ENCODE assay signal across 8 mouse cellular contexts in the genomic region with DNA sequence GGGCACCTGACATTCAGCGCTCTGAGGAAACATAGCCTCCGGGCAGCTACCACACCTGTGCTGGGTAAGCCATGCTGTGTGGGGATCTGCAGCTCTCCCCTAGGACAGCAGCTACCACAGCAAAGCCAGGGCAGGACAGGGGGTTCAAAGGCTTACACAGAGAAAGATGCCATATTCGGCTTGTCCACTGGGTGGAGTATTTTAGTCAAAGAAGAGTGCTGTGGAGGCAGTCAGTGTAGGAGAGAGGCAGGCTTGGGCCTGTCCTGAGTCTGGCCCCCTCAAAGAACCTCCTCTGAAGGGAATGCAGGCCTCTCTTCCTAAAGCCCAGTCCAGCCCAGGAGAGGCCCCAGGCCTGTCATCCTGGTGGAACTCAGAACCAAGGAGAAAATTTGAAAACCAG. TPM values are rescaled to one million over a fixed set of nuclear protein-coding genes. Genes with fewer than 3 reads are reported as not detected.
DNase-seq lines count a peak whose midpoint lies in the region; ATAC-seq and TF ChIP-seq lines count a peak whose summit lies in the region.

No protein-coding gene starts in this region.

- H3K4me2 ChIP-seq in CH12.LX (ENCODE audit: insufficient read depth, low read depth, poor library complexity, severe bottlenecking): no peak overlapping the region
- no peak overlapping the region for H3K4me2 ChIP-seq in forebrain, embryonic 11.5 days (ENCODE audit: low read depth, low read length, severe bottlenecking)
- H3K4me2 ChIP-seq in heart, embryonic 15.5 days: no peak overlapping the region
- H3K4me2 ChIP-seq in liver, embryonic 13.5 days: no peak overlapping the region
- no peak overlapping the region for H3K4me2 ChIP-seq in neural tube, embryonic 14.5 days (ENCODE audit: low read depth, low read length)

- H3K27ac ChIP-seq in CH12.LX (ENCODE audit: insufficient read depth, low read depth): no peak overlapping the region
- no peak overlapping the region for H3K27ac ChIP-seq in forebrain, embryonic 11.5 days (ENCODE audit: low read depth, low read length)
- no peak overlapping the region for H3K27ac ChIP-seq in heart, embryonic 15.5 days
- H3K27ac ChIP-seq in liver, embryonic 13.5 days: no peak overlapping the region
- no peak overlapping the region for H3K27ac ChIP-seq in neural tube, embryonic 14.5 days (ENCODE audit: low read depth, low read length)

- whole genome bisulfite sequencing in forebrain, embryonic 11.5 days: 20% methylated on average over 3 of the region's 3 CpGs
- WGBS in heart, embryonic 15.5 days: 14% methylated on average over 3 of the region's 3 CpGs
- WGBS in liver, embryonic 13.5 days (ENCODE audit: insufficient replicate concordance): 12% methylated on average over 3 of the region's 3 CpGs
- 17% methylated on average over 3 of the region's 3 CpGs for WGBS in neural tube, embryonic 14.5 days

- peak; percentile 80 for ATAC-seq in forebrain, embryonic 11.5 days (replicated peaks; ENCODE audit: low FRiP score)
- peak; percentile 43 for ATAC-seq in heart, embryonic 15.5 days (replicated peaks; ENCODE audit: insufficient number of reproducible peaks, insufficient read depth, low FRiP score, low read depth)
- peak; percentile 45 for ATAC-seq in liver, embryonic 13.5 days (ENCODE audit: low read depth)
- ATAC-seq in neural tube, embryonic 14.5 days (ENCODE audit: low read depth): peak; percentile 92

- H3K9ac ChIP-seq in CH12.LX (ENCODE audit: insufficient read depth, low read depth): no peak overlapping the region
- H3K9ac ChIP-seq in forebrain, embryonic 11.5 days (ENCODE audit: low read length): no peak overlapping the region
- H3K9ac ChIP-seq in heart, embryonic 15.5 days: no peak overlapping the region
- H3K9ac ChIP-seq in liver, embryonic 13.5 days: no peak overlapping the region
- no peak overlapping the region for H3K9ac ChIP-seq in neural tube, embryonic 14.5 days (replicated peaks; ENCODE audit: low read depth, low read length)

- no peaks in the 10 kb centered on the region for H3K79me2 ChIP-seq in CH12.LX (replicated peaks; ENCODE audit: control insufficient read depth, extremely low read depth, insufficient read depth, poor library complexity, severe bottlenecking)

- no peaks in the 10 kb centered on the region for H3K36me3 ChIP-seq in CH12.LX (replicated peaks in 1 of 2; ENCODE audit: control insufficient read depth in 1 of 2, insufficient read depth in 1 of 2, low read length in 1 of 2)
- H3K36me3 ChIP-seq in forebrain, embryonic 11.5 days (ENCODE audit: control insufficient read depth, insufficient read depth, low read length): no peaks in the 10 kb centered on the region
- no peaks in the 10 kb centered on the region for H3K36me3 ChIP-seq in heart, embryonic 15.5 days
- no peaks in the 10 kb centered on the region for H3K36me3 ChIP-seq in liver, embryonic 13.5 days
- H3K36me3 ChIP-seq in neural tube, embryonic 14.5 days (ENCODE audit: control insufficient read depth, insufficient read depth, low read length): no peaks in the 10 kb centered on the region

- TF ChIP-seq CTCF in CH12.LX (conservative IDR thresholded peaks at IDR 0.05 in 1 of 2, IDR thresholded peaks at IDR 0.05 in 1 of 2; ENCODE audit: low read depth in 2 of 2, low read length in 2 of 2): peak; percentile 45 to 74

- H3K27me3 ChIP-seq in CH12.LX (replicated peaks): no peaks in the 10 kb centered on the region
- peaks cover 2% of the 10 kb centered on the region; the same call in 1 of the 2 replicates for H3K27me3 ChIP-seq in forebrain, embryonic 11.5 days (ENCODE audit: control insufficient read depth, insufficient read depth, low read length)
- H3K27me3 ChIP-seq in heart, embryonic 15.5 days: no peaks in the 10 kb centered on the region
- peaks cover 11% of the 10 kb centered on the region for H3K27me3 ChIP-seq in liver, embryonic 13.5 days
- H3K27me3 ChIP-seq in neural tube, embryonic 14.5 days (ENCODE audit: control insufficient read depth, insufficient read depth, low read length): no peaks in the 10 kb centered on the region; the same call in 1 of the 2 replicates

- no peak for TF ChIP-seq EP300 in CH12.LX (IDR thresholded peaks at IDR 0.05; ENCODE audit: low read length)

- peaks cover 3% of the 10 kb centered on the region for H3K9me3 ChIP-seq in CH12.LX (replicated peaks; ENCODE audit: low read length)
- H3K9me3 ChIP-seq in forebrain, embryonic 11.5 days (ENCODE audit: control insufficient read depth, low read length): no peaks in the 10 kb centered on the region
- no peaks in the 10 kb centered on the region for H3K9me3 ChIP-seq in heart, embryonic 15.5 days (replicated peaks)
- H3K9me3 ChIP-seq in liver, embryonic 13.5 days (replicated peaks): no peaks in the 10 kb centered on the region; the same call in 1 of the 2 replicates
- H3K9me3 ChIP-seq in neural tube, embryonic 14.5 days (ENCODE audit: control insufficient read depth, low read length): no peaks in the 10 kb centered on the region

- peak; percentile 77 for TF ChIP-seq RAD21 in CH12.LX (IDR thresholded peaks at IDR 0.05; ENCODE audit: low read depth, low read length)

- TF ChIP-seq POLR2A in CH12.LX (IDR thresholded peaks at IDR 0.05; ENCODE audit: low read depth, low read length): no peak

- dilution Hi-C loops in CH12.LX (cut with MboI; ENCODE audit: extremely low pct_ligation_motif_present, extremely low pct_unique_long_range_greater_than_20kb, low sequenced_read_pairs): no loop called here

- DNase-seq in CH12.LX (ENCODE audit: extremely low read depth): peak; percentile 65
- DNase-seq in c-Kit-positive CD71-positive TER-119-negative erythroid progenitor cells, embryonic 14.5 days (ENCODE audit: low read depth): peak; percentile 46
- peak; percentile 72 for DNase-seq in forebrain, embryonic 11.5 days (ENCODE audit: low spot score)
- peak; percentile 90 for DNase-seq in kidney, postnatal 10 days
- DNase-seq in liver, embryonic 13.5 days: peak; percentile 30
- peak; percentile 24 for DNase-seq in thymus, postnatal 14 days

- in situ Hi-C loops in CH12.LX (cut with MboI; ENCODE audit: low pct_ligation_motif_present, low pct_unique_long_range_greater_than_20kb, low sequenced_read_pairs): no loop called here

- H3K4me3 ChIP-seq in CH12.LX (replicated peaks in 1 of 3; ENCODE audit: low read depth in 2 of 3, low read length in 2 of 3, poor library complexity in 1 of 3): no peak overlapping the region
- H3K4me3 ChIP-seq in forebrain, embryonic 11.5 days (ENCODE audit: low read depth, low read length): no peak overlapping the region
- no peak overlapping the region for H3K4me3 ChIP-seq in heart, embryonic 15.5 days
- no peak overlapping the region for H3K4me3 ChIP-seq in liver, embryonic 13.5 days (replicated peaks)
- no peak overlapping the region for H3K4me3 ChIP-seq in neural tube, embryonic 14.5 days (ENCODE audit: low read depth, low read length)

- peaks cover 0 to 6% of the 10 kb centered on the region in 2 experiments; a peak in 1 of 4 replicates for H3K4me1 ChIP-seq in CH12.LX (ENCODE audit: control insufficient read depth in 1 of 2, insufficient read depth in 2 of 2)
- no peaks in the 10 kb centered on the region for H3K4me1 ChIP-seq in forebrain, embryonic 11.5 days (replicated peaks; ENCODE audit: control insufficient read depth, insufficient read depth, low read length)
- peaks cover 25% of the 10 kb centered on the region for H3K4me1 ChIP-seq in heart, embryonic 15.5 days (replicated peaks)
- H3K4me1 ChIP-seq in liver, embryonic 13.5 days (replicated peaks): 0 out of 2 replicates have a peak, but pooled peaks cover 6% of the 10 kb centered on the region
- H3K4me1 ChIP-seq in neural tube, embryonic 14.5 days (ENCODE audit: control insufficient read depth, insufficient read depth, low read length): no peaks in the 10 kb centered on the region

TF ChIP-seq in CH12.LX, 34 proteins besides CTCF, POLR2A, EP300 and RAD21:
- TF ChIP-seq MEF2A (IDR thresholded peaks at IDR 0.05; ENCODE audit: borderline replicate concordance, low read depth, low read length) (no peak), IRF4 (IDR thresholded peaks at IDR 0.05; ENCODE audit: low read depth, low read length) (no peak), CHD1 (IDR thresholded peaks at IDR 0.05; ENCODE audit: low read depth, low read length) (no peak), UBTF (IDR thresholded peaks at IDR 0.05; ENCODE audit: low read depth, low read length) (no peak), CHD2 (IDR thresholded peaks at IDR 0.05; ENCODE audit: low read length) (no peak), USF2 (conservative IDR thresholded peaks at IDR 0.05; ENCODE audit: low read depth, low read length) (no peak), TCF12 (IDR thresholded peaks at IDR 0.05; ENCODE audit: low read depth, low read length) (peak; percentile 24; the same call in 1 of the 2 replicates), NELFE (IDR thresholded peaks at IDR 0.05; ENCODE audit: low read depth, low read length) (no peak), ZKSCAN1 (IDR thresholded peaks at IDR 0.05; ENCODE audit: borderline replicate concordance, low read depth, low read length) (no peak), POLR2AphosphoS2 (IDR thresholded peaks at IDR 0.05; ENCODE audit: low read depth, low read length) (no peak), MAFK (IDR thresholded peaks at IDR 0.05; ENCODE audit: insufficient replicate concordance, low read length) (no peak), PAX5 (IDR thresholded peaks at IDR 0.05; ENCODE audit: low read length) (no peak), USF1 (IDR thresholded peaks at IDR 0.05; ENCODE audit: low read depth, low read length) (no peak), SMC3 (IDR thresholded peaks at IDR 0.05; ENCODE audit: low read depth, low read length) (peak; percentile 64), MXI1 (IDR thresholded peaks at IDR 0.05; ENCODE audit: low read depth, low read length) (no peak)

RNA-seq across cellular contexts. Expression of gene Casq2, which starts 4.4 kb away (rescaled TPM):
- total RNA-seq in CH12.LX (2012; rRNA removed): not detected in 2 replicates
- total RNA-seq in CH12.LX (2014; rRNA removed): not detected in 2 replicates
- not detected in 2 replicates for polyA plus RNA-seq in CH12.LX (2012; ENCODE audit: insufficient read length, low read depth)
- not detected in 2 replicates for polyA plus RNA-seq in forebrain, embryonic 11.5 days (2014; fragmentation: Nextera tagmentation; extraction: Ambion mirVana)
- polyA plus RNA-seq in heart, embryonic 15.5 days (2015; fragmentation: Nextera tagmentation; extraction: Ambion mirVana): 489 and 565 TPM in 2 replicates
- 1.9 and 2.0 TPM in 2 replicates for polyA plus RNA-seq in liver, embryonic 13.5 days (2015; fragmentation: Nextera tagmentation; extraction: Ambion mirVana)
- 0.67 and 0.75 TPM in 2 replicates for polyA plus RNA-seq in neural tube, embryonic 14.5 days (2014; fragmentation: Nextera tagmentation; extraction: Ambion mirVana)

Comparison
In these comparisons a context has a peak if more than half of its experiments do, and no peak if none do; other contexts are left out.
1. DNase-seq: peak in every context shown above with its lines; median percentile 90 in kidney, postnatal 10 days; 72 in forebrain, embryonic 11.5 days; 65 in CH12.LX; 46 in c-Kit-positive CD71-positive TER-119-negative erythroid progenitor cells, embryonic 14.5 days; 30 in liver, embryonic 13.5 days; 24 in thymus, postnatal 14 days.
2. RNA of gene Casq2, which starts 4.4 kb away (polyA plus RNA-seq): 489 to 565 TPM in heart, embryonic 15.5 days; 1.9 to 2.0 TPM in liver, embryonic 13.5 days, 0.67 to 0.75 TPM in neural tube, embryonic 14.5 days, not detected in forebrain, embryonic 11.5 days and not detected in CH12.LX; every median in the first group is over 100 times any median in the second.
3. Peak in every context shown above with its lines, with median percentiles within 50 percentile points of each other: ATAC-seq.